ENCODE assay signal across 8 mouse cellular contexts in the genomic region with DNA sequence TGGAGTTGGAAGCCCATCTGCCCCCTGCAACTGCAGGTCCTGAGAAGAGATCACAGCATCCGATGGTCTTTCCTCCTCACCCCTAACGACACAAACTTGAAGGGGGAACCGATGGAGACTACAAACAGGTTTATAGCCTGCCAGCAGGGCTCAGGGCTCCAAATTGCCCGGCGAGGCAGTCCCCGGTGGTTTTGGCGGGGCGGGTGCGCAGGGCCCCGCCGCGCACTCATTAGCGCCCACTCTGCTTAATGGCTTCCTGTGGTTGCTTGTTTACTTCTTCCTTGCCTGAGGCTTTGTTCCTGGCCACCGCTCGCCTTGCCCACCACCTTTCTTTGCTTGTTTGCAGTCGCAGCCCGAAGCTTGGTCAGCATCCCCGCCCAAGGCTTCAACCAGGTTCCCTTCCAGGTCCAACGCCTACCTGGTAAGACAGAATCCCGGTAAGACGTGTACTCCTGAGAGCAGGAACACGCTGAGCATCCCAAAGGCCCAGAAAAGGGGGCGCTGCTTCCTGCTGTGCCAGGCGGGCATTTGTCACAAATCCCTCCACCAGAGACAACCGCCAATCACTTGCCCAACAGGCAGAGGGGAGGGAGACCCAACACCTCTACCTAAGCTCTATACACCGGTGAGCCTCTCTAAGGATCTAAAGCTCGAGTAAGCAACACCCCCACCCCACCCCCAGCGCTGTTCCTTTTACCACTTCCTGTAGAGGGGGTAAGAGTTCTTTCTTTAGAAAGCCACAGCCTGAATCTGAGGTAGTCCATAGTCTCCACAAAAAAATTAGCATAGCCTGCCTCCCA. TPM values are rescaled to one million over a fixed set of nuclear protein-coding genes. Genes with fewer than 3 reads are reported as not detected.
DNase-seq lines count a peak whose midpoint lies in the region; ATAC-seq and TF ChIP-seq lines count a peak whose summit lies in the region.
"Had no signal": no experiment of that assay in that cellular context is flagged by ENCODE, and none has a peak within 500 bp of the region (broad histone marks: within the 10 kb centered on the region; RNA-seq: fewer than 3 reads in every experiment).

No protein-coding gene starts in this region.

- peak; percentile 71 for DNase-seq in CD4-positive, CD25-positive, alpha-beta regulatory T cell, adult 2 months (ENCODE audit: low read depth, low spot score)
- DNase-seq in CH12.LX (ENCODE audit: extremely low read depth) = no peak
- peak; percentile 89 for DNase-seq in midbrain, embryonic 11.5 days (ENCODE audit: low spot score, missing footprints)
- no peak for DNase-seq in urinary bladder, postnatal 10 days (ENCODE audit: low spot score)
- DNase-seq in left cerebral cortex, postnatal 4 days = no peak
- no peak for DNase-seq in adrenal gland, adult 8-10 months

- peaks cover 0 to 11% of the 10 kb centered on the region in 2 experiments; a peak in 2 of 4 replicates for H3K4me1 ChIP-seq in CH12.LX (ENCODE audit: control insufficient read depth in 1 of 2, insufficient read depth in 2 of 2)
- peaks cover 14% of the 10 kb centered on the region for H3K4me1 ChIP-seq in forebrain, embryonic 16.5 days (replicated peaks; ENCODE audit: control insufficient read depth, insufficient read depth, low read length)
- H3K4me1 ChIP-seq in midbrain, embryonic 11.5 days (ENCODE audit: control insufficient read depth, insufficient read depth, low read length) = peaks cover 3% of the 10 kb centered on the region

- peak overlapping the region; percentile 46 for H3K4me2 ChIP-seq in CH12.LX (ENCODE audit: insufficient read depth, low read depth, poor library complexity, severe bottlenecking)
- peak overlapping the region; percentile 55 for H3K4me2 ChIP-seq in forebrain, embryonic 16.5 days (ENCODE audit: low read length)
- peak overlapping the region; percentile 38 for H3K4me2 ChIP-seq in midbrain, embryonic 11.5 days

- H3K4me3 ChIP-seq in CH12.LX (replicated peaks in 1 of 3; ENCODE audit: low read depth in 2 of 3, low read length in 2 of 3, poor library complexity in 1 of 3) = no peak overlapping the region
- peak overlapping the region; percentile 39 for H3K4me3 ChIP-seq in forebrain, embryonic 16.5 days (replicated peaks; ENCODE audit: low read length)
- H3K4me3 ChIP-seq in midbrain, embryonic 11.5 days (ENCODE audit: low read depth, low read length) = peak overlapping the region; percentile 15

- no peaks in the 10 kb centered on the region for H3K79me2 ChIP-seq in CH12.LX (replicated peaks; ENCODE audit: control insufficient read depth, extremely low read depth, insufficient read depth, poor library complexity, severe bottlenecking)

- peak; percentile 62 for ATAC-seq in forebrain, embryonic 16.5 days
- no peak for ATAC-seq in midbrain, embryonic 11.5 days (ENCODE audit: low FRiP score)

- TF ChIP-seq RAD21 in CH12.LX (IDR thresholded peaks at IDR 0.05; ENCODE audit: low read depth, low read length) = peak; percentile 20

- no peak overlapping the region for H3K27ac ChIP-seq in CH12.LX (ENCODE audit: insufficient read depth, low read depth)
- no peak overlapping the region for H3K27ac ChIP-seq in forebrain, embryonic 16.5 days (ENCODE audit: low read length)
- no peak overlapping the region for H3K27ac ChIP-seq in midbrain, embryonic 11.5 days (ENCODE audit: low read depth, low read length)
- H3K27ac ChIP-seq: macrophage had no signal

- H3K27me3 ChIP-seq in CH12.LX (replicated peaks) = no peaks in the 10 kb centered on the region
- H3K27me3 ChIP-seq in forebrain, embryonic 16.5 days (replicated peaks; ENCODE audit: control insufficient read depth, insufficient read depth, low read length) = peaks cover 11% of the 10 kb centered on the region
- H3K27me3 ChIP-seq in midbrain, embryonic 11.5 days (ENCODE audit: control insufficient read depth, insufficient read depth, low read length) = peaks cover 27% of the 10 kb centered on the region

- peak in 1 of 2 experiments; percentile 37; a peak in 1 of 4 replicates for TF ChIP-seq CTCF in CH12.LX (conservative IDR thresholded peaks at IDR 0.05 in 1 of 2, IDR thresholded peaks at IDR 0.05 in 1 of 2; ENCODE audit: low read depth in 2 of 2, low read length in 2 of 2)

- no peak for TF ChIP-seq POLR2A in CH12.LX (IDR thresholded peaks at IDR 0.05; ENCODE audit: low read depth, low read length)

- H3K9ac ChIP-seq in CH12.LX (ENCODE audit: insufficient read depth, low read depth) = no peak overlapping the region
- peak overlapping the region; percentile 38 for H3K9ac ChIP-seq in forebrain, embryonic 16.5 days (replicated peaks; ENCODE audit: low read depth, low read length)
- no peak overlapping the region for H3K9ac ChIP-seq in midbrain, embryonic 11.5 days (ENCODE audit: low read length)

- H3K9me3 ChIP-seq in CH12.LX (replicated peaks; ENCODE audit: low read length) = no peaks in the 10 kb centered on the region
- no peaks in the 10 kb centered on the region for H3K9me3 ChIP-seq in forebrain, embryonic 16.5 days (ENCODE audit: control insufficient read depth, low read length)
- H3K9me3 ChIP-seq in midbrain, embryonic 11.5 days (ENCODE audit: control insufficient read depth, low read length) = no peaks in the 10 kb centered on the region

- intact Hi-C loops in left cerebral cortex, postnatal 4 days (cut with DNase I) = loop anchor here (5.0 kb wide), 2 partner anchors 73 to 208 kb away; no protein-coding TSS in a partner anchor

- dilution Hi-C loops in CH12.LX (cut with MboI; ENCODE audit: extremely low pct_ligation_motif_present, extremely low pct_unique_long_range_greater_than_20kb, low sequenced_read_pairs) = no loop called here

- in situ Hi-C loops in CH12.LX (cut with MboI; ENCODE audit: low pct_ligation_motif_present, low pct_unique_long_range_greater_than_20kb, low sequenced_read_pairs) = no loop called here

- TF ChIP-seq EP300 in CH12.LX (IDR thresholded peaks at IDR 0.05; ENCODE audit: low read length) = no peak

- under 1% methylated on average over 28 of the region's 28 CpGs for WGBS in forebrain, embryonic 16.5 days
- 1% methylated on average over 28 of the region's 28 CpGs for WGBS in midbrain, embryonic 11.5 days

- H3K36me3 ChIP-seq in CH12.LX (replicated peaks in 1 of 2; ENCODE audit: control insufficient read depth in 1 of 2, insufficient read depth in 1 of 2, low read length in 1 of 2) = no peaks in the 10 kb centered on the region
- H3K36me3 ChIP-seq in forebrain, embryonic 16.5 days (ENCODE audit: control insufficient read depth, insufficient read depth) = no peaks in the 10 kb centered on the region
- H3K36me3 ChIP-seq in midbrain, embryonic 11.5 days (ENCODE audit: control insufficient read depth, insufficient read depth, low read length) = no peaks in the 10 kb centered on the region

TF ChIP-seq in CH12.LX, 34 proteins besides CTCF, POLR2A, EP300 and RAD21:
- TF ChIP-seq ETS1 (conservative IDR thresholded peaks at IDR 0.05; ENCODE audit: low read depth, low read length) (no peak), JUN (IDR thresholded peaks at IDR 0.05; ENCODE audit: insufficient read depth, low read depth, low read length) (no peak), BHLHE40 (IDR thresholded peaks at IDR 0.05; ENCODE audit: low read depth, low read length) (no peak), TBP (conservative IDR thresholded peaks at IDR 0.05; ENCODE audit: low read depth, low read length) (no peak)

RNA-seq across cellular contexts. Expression of a gene that starts 33.4 kb away (rescaled TPM):
- total RNA-seq in CH12.LX (2012; rRNA removed) (not detected in 2 replicates), CH12.LX (2014; rRNA removed) (not detected in 2 replicates)
- polyA plus RNA-seq in CH12.LX (2012; ENCODE audit: insufficient read length, low read depth) = not detected in 2 replicates
- 0.22 and 0.37 TPM in 2 replicates for polyA plus RNA-seq in forebrain, embryonic 16.5 days (2015; fragmentation: Nextera tagmentation; extraction: Ambion mirVana)
- polyA plus RNA-seq in midbrain, embryonic 11.5 days (2014; fragmentation: Nextera tagmentation; extraction: Ambion mirVana) = 0.18 and 0.30 TPM in 2 replicates
- under 1 TPM; 0.32 to 0.70 TPM for total RNA-seq in left cerebral cortex, postnatal 4 days (2021)
- total RNA-seq in adrenal gland, adult 8-10 months (2022) = not detected
- polyA plus RNA-seq: macrophage had no signal

RNA-seq across cellular contexts. Expression of a gene that starts 45.0 kb away (rescaled TPM):
- 0.17 TPM in 1 of 2 replicates, not detected in the other for total RNA-seq in CH12.LX (2012; rRNA removed)
- not detected in 2 replicates for total RNA-seq in CH12.LX (2014; rRNA removed)
- not detected in 2 replicates for polyA plus RNA-seq in CH12.LX (2012; ENCODE audit: insufficient read length, low read depth)
- polyA plus RNA-seq in forebrain, embryonic 16.5 days (2015; fragmentation: Nextera tagmentation; extraction: Ambion mirVana) = 0.61 and 0.70 TPM in 2 replicates
- 0.93 and 1.3 TPM in 2 replicates for polyA plus RNA-seq in midbrain, embryonic 11.5 days (2014; fragmentation: Nextera tagmentation; extraction: Ambion mirVana)
- under 1 TPM; 0.18 to 0.79 TPM for total RNA-seq in left cerebral cortex, postnatal 4 days (2021)
- not detected for total RNA-seq in adrenal gland, adult 8-10 months (2022)
- polyA plus RNA-seq: macrophage had no signal

RNA-seq across cellular contexts. Expression of a gene that starts 51.9 kb away (rescaled TPM):
- total RNA-seq in CH12.LX (2012; rRNA removed) (0.08 TPM in 1 of 2 replicates, not detected in the other), CH12.LX (2014; rRNA removed) (0.07 and 0.12 TPM in 2 replicates)
- polyA plus RNA-seq in CH12.LX (2012; ENCODE audit: insufficient read length, low read depth) = 0.07 TPM in 1 of 2 replicates, not detected in the other
- 10.5 and 12.2 TPM in 2 replicates for polyA plus RNA-seq in forebrain, embryonic 16.5 days (2015; fragmentation: Nextera tagmentation; extraction: Ambion mirVana)
- polyA plus RNA-seq in midbrain, embryonic 11.5 days (2014; fragmentation: Nextera tagmentation; extraction: Ambion mirVana) = 0.90 and 1.3 TPM in 2 replicates
- 10 to 100 TPM; 23.2 to 24.6 TPM for total RNA-seq in left cerebral cortex, postnatal 4 days (2021)
- under 1 TPM; 0.13 to 0.55 (median 0.35) TPM for total RNA-seq in adrenal gland, adult 8-10 months (2022)

Comparison
In these comparisons a context has a peak if more than half of its experiments do, and no peak if none do; other contexts are left out.
1. DNase-seq: peak in CD4-positive, CD25-positive, alpha-beta regulatory T cell, adult 2 months (single experiment) and midbrain, embryonic 11.5 days (single experiment); none in CH12.LX (single experiment), urinary bladder, postnatal 10 days (single experiment), left cerebral cortex, postnatal 4 days (single experiment) and adrenal gland, adult 8-10 months (single experiment).
2. H3K4me3 ChIP-seq: peak in forebrain, embryonic 16.5 days (single experiment) and midbrain, embryonic 11.5 days (single experiment); none in CH12.LX (0 of 3).
3. RNA of a gene that starts 51.9 kb away (total RNA-seq): 23.2 to 24.6 TPM in left cerebral cortex, postnatal 4 days; 0.13 to 0.55 TPM in adrenal gland, adult 8-10 months and 0.07 to 0.12 TPM in CH12.LX; every median in the first group is over 10 times any median in the second.
4. Peak in every context shown above with its lines, with median percentiles within 50 percentile points of each other: H3K4me2 ChIP-seq.